Mouse (Mus musculus) neural tube, embryonic 15.5 days (tissue): Measurements from ENCODE around the gene Wfdc9. TPM values are rescaled to one million over a fixed set of nuclear protein-coding genes. Genes with fewer than 3 reads are reported as not detected.

ENCODE experiments used
- ATAC-seq: fragments of 200-750 bp; cut with Nextera tagmentation; 2 replicates; pipeline ENCODE4 v1.8.0; 2017; ENCODE audit warnings: mild to moderate bottlenecking, moderate TSS enrichment, moderate library complexity; ENCODE audit not compliant: low FRiP score
- H3K27ac ChIP-seq: fragments of 300-500 bp; sonication (generic); replicated peaks from 2 replicates; pipeline ENCODE4 v1.5.1; 2015; ENCODE audit warnings: mild to moderate bottlenecking, inconsistent platforms
- H3K27me3 ChIP-seq: fragments of 300-500 bp; sonication (generic); replicated peaks from 2 replicates; pipeline ENCODE4 v1.6.1; 2015; ENCODE audit warnings: inconsistent platforms
- H3K36me3 ChIP-seq: fragments of 300-500 bp; sonication (generic); 2 replicates; pipeline ENCODE4 v1.6.1; 2015; ENCODE audit warnings: inconsistent platforms
- H3K4me1 ChIP-seq: fragments of 300-500 bp; sonication (generic); 2 replicates; pipeline ENCODE4 v1.6.1; 2015; ENCODE audit warnings: inconsistent platforms
- H3K4me2 ChIP-seq: fragments of 300-500 bp; sonication (generic); 2 replicates; pipeline ENCODE4 v1.6.1; 2015; ENCODE audit warnings: inconsistent platforms, mild to moderate bottlenecking, moderate library complexity
- H3K4me3 ChIP-seq: fragments of 300-500 bp; sonication (generic); replicated peaks from 2 replicates; pipeline ENCODE4 v1.5.1; 2015; ENCODE audit warnings: mild to moderate bottlenecking, inconsistent platforms
- H3K9ac ChIP-seq: fragments of 300-500 bp; sonication (generic); replicated peaks from 2 replicates; pipeline ENCODE4 v1.6.1; 2015; ENCODE audit warnings: mild to moderate bottlenecking, inconsistent platforms
- H3K9me3 ChIP-seq: fragments of 300-500 bp; sonication (generic); replicated peaks from 2 replicates; pipeline ENCODE4 v1.6.1; 2016; ENCODE audit warnings: inconsistent platforms
- WGBS: fragments of 180-500 bp; shearing (Covaris S2); methylation state at CpG from one replicate; pipeline ENCODE4 v1.1.7; 2015; ENCODE audit warnings: mixed read lengths; 5-methylcytosine and 5-hydroxymethylcytosine counted together
- polyA plus RNA-seq: library from polyadenylated mRNA; unstranded; fragments of >200 nt; fragmentation: Nextera tagmentation; extraction: Ambion mirVana; gene quantifications from 2 replicates; pipeline ENCODE4 v1.2.1, GENCODE M21; 2015

The Wfdc9 gene
- polyA plus RNA-seq, 1 experiment from 2014 or later = not detected

DNA sequence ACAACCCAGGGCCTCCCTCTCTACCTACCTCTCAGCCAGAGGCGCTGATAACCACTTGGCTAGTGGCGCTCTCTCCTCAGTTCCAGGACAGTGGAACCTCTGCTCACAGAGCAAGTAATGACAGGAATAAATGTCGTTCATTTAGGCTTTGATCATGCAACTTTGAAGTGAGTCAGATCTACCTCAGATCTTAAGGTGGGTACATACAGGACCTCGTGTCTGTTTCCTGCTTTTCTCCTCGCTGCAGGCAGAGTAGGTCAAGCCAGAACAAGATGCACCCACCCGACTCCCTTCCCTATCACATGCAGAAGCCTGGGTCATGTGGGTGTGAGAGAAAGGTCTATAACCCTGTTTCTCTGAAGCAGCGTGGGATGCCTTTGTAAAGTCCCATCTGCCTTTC lies 17.6 kb upstream of the Wfdc9 start, which contains the start of gene Wfdc11:
Gene Wfdc11 (minus strand): TSS at position 101 of the 400 bp plus-strand sequence.
- Histone ChIP-seq H3K9me3 (no peaks in the 10 kb centered on the region), H3K4me3 (no peak within 1 kb of the TSS), H3K27me3 (no peaks in the 10 kb centered on the region), H3K4me2 (no peak within 1 kb of the TSS), H3K36me3 (no peaks in the 10 kb centered on the region), H3K27ac (no peak within 1 kb of the TSS), H3K4me1 (peaks cover 5% of the 10 kb centered on the region), H3K9ac (no peak within 1 kb of the TSS)
- 87% methylated on average over 7 of the region's 7 CpGs for WGBS
- no peak for ATAC-seq

DNA sequence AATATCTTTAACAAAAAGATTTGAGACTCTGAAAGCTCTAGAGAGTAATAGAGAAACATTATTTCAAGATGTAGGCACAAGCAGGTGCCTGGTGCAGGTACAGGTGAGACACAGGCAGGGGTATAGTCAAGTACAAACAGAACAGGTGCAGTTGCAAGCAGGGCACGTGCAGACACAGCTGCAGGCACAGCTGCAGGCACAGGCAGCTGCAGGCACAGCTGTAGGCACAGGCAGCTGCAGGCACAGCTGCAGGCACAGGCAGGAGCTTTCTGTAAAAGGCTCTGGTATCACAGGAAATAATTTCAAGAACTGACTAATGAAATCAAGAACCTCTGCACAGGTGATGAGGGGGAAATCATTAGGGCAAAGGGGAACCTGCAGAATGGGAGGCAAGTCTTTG lies 14.6 kb upstream of the Wfdc9 start:
- Histone ChIP-seq H3K4me1 (no peaks in the 10 kb centered on the region), H3K27me3 (no peaks in the 10 kb centered on the region), H3K4me2 (no peak overlapping the region), H3K4me3 (no peak overlapping the region), H3K9me3 (no peaks in the 10 kb centered on the region), H3K36me3 (no peaks in the 10 kb centered on the region), H3K9ac (no peak overlapping the region), H3K27ac (no peak overlapping the region)
- ATAC-seq = no peak
- WGBS = 14% methylated on average over 1 of the region's 1 CpGs

DNA sequence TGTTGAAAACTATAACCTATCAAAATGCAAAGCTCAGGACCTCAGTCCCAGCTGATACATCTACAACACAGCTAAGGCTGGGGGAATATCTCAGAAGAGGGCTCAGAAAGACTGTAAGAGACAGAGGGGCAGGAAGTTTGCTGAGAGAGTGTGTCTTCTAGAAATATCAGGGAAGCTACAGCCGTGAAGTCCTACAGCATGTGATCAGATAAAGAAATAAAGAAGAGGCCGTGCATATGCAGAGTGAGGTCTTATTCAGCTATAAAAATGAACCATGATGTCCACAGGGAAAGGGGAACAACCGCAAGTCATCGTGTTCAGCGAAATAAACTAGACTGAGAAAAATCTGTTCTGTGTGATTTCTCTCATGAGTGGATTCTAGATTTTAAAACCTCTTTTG lies 13.9 kb upstream of the Wfdc9 start:
- Histone ChIP-seq H3K27me3 (no peaks in the 10 kb centered on the region), H3K4me2 (no peak overlapping the region), H3K27ac (no peak overlapping the region), H3K4me1 (no peaks in the 10 kb centered on the region), H3K4me3 (no peak overlapping the region), H3K36me3 (no peaks in the 10 kb centered on the region), H3K9me3 (no peaks in the 10 kb centered on the region), H3K9ac (no peak overlapping the region)
- 81% methylated on average over 5 of the region's 5 CpGs for WGBS
- no peak for ATAC-seq

DNA sequence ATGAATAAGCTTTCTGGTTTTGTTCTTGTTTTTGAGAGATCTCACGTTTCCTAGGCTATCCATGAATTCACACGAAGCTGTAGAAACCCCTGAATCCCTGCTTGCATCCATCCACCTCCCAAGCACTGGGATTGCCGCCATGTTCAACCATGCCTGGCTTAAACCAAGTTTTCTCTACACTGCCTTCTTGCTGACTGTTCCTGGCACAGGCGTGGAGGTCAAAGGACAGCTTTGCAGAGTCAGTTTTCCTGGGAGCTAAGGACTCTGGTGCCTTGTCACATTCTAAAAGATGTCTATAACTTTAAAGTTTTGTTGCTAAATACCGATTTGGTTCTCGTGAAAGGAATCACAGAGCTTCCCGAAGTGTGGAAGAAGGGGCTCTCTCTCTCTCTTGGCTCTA lies 8.5 kb upstream of the Wfdc9 start:
- Histone ChIP-seq H3K4me3 (no peak overlapping the region), H3K27ac (no peak overlapping the region), H3K9me3 (no peaks in the 10 kb centered on the region), H3K27me3 (no peaks in the 10 kb centered on the region), H3K36me3 (no peaks in the 10 kb centered on the region), H3K9ac (no peak overlapping the region), H3K4me1 (no peaks in the 10 kb centered on the region), H3K4me2 (no peak overlapping the region)
- ATAC-seq = no peak
- WGBS = 88% methylated on average over 7 of the region's 7 CpGs

DNA sequence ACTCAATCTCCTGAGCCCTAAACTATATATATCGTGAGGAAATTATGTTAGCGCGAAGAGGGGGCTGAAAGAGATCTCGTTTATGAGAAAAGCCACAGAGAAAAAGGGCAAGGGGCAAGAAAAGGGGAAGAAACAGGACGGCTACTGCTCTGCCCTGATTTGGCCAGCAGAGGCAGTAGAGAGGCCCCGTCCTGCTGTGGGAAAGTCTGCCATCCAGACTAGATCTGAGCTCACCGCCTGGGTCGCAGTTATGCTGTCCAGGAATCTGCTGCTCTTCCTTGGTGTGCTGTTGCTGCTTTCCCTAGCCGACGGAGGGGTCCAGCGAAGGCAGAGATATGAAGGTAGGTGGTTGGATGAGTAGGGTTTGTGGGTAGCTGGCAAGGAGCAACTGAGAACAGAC lies 525 bp downstream of the Wfdc9 start, which contains the start of gene Wfdc10:
Gene Wfdc10 (plus strand): TSS at position 189 of the 400 bp plus-strand sequence.
- Histone ChIP-seq H3K9ac (no peak within 1 kb of the TSS), H3K27ac (no peak within 1 kb of the TSS), H3K4me1 (no peaks in the 10 kb centered on the region), H3K36me3 (no peaks in the 10 kb centered on the region), H3K27me3 (no peaks in the 10 kb centered on the region), H3K4me2 (no peak within 1 kb of the TSS), H3K4me3 (no peak within 1 kb of the TSS), H3K9me3 (no peaks in the 10 kb centered on the region)
- ATAC-seq = no peak
- whole genome bisulfite sequencing = 17% methylated on average over 11 of the region's 11 CpGs

DNA sequence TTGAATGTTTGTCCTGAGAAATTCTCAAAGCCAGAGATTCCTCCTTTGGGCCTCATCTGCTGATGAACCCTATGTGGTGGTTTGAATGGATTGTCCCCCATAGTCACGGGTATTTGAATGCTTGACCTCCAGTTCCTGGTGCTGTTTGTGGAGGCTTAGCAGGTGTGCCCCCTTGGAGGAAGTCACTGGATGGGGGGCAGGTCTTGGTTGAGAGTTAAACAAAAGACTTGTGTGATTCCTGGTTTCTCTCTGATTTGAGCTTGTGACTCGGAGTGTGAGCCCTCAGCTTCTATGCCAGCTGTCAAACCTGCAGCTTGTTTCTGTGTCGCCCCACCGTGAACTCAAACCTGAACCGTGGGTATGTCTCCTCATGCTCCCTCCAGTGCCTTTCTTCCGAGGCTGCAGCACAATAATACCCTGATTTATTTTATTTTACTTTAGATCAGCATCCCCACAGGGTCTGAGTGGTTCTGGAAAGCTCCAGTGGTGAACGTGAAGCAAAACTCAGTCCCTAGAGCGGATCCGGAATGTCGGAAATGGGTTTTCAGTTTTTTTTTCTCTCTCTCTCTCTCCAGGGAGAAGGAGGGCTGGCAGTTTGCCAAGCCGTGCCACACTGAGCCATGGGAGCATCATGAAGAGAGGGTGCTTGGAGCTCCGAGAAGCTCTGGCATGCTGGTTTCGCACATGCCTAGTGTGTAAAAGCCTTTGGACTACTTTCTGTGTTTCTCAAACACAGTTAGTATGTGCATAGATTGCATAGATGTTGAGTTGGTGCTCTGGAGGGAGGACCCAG lies 14.3 kb downstream of the Wfdc9 start:
- no peaks in the 10 kb centered on the region for H3K27me3 ChIP-seq
- H3K4me1 ChIP-seq = no peaks in the 10 kb centered on the region
- no peak for ATAC-seq
- no peak overlapping the region for H3K4me2 ChIP-seq
- H3K27ac ChIP-seq = no peak overlapping the region
- WGBS = 65% methylated on average over 13 of the region's 13 CpGs
- H3K9ac ChIP-seq = no peak overlapping the region
- no peaks in the 10 kb centered on the region for H3K36me3 ChIP-seq
- H3K4me3 ChIP-seq = no peak overlapping the region
- H3K9me3 ChIP-seq = no peaks in the 10 kb centered on the region

DNA sequence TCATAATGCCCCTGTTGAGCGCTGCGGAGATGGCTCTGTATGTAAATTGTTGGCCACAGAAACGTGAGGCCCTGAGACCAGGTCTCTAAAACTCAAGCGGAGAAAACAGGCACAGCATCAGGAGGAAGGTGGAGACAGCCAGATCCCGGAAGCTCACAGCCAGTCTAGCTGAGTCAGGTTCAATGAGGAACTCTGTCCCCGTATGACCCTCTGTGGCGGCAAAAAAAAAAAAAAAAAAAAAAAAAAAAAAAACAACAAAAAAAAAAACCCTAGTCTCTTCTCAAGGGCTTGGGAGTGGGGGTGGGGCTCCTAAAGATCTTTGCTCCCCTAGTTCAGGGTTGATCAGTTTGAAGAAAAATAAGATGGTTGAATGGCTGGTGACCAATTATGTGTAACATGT lies 15.3 kb downstream of the Wfdc9 start:
- H3K4me3 ChIP-seq = no peak overlapping the region
- 60% methylated on average over 7 of the region's 7 CpGs for WGBS
- no peak overlapping the region for H3K9ac ChIP-seq
- no peaks in the 10 kb centered on the region for H3K36me3 ChIP-seq
- no peak overlapping the region for H3K27ac ChIP-seq
- no peaks in the 10 kb centered on the region for H3K9me3 ChIP-seq
- no peaks in the 10 kb centered on the region for H3K4me1 ChIP-seq
- no peak for ATAC-seq
- no peak overlapping the region for H3K4me2 ChIP-seq
- no peaks in the 10 kb centered on the region for H3K27me3 ChIP-seq

DNA sequence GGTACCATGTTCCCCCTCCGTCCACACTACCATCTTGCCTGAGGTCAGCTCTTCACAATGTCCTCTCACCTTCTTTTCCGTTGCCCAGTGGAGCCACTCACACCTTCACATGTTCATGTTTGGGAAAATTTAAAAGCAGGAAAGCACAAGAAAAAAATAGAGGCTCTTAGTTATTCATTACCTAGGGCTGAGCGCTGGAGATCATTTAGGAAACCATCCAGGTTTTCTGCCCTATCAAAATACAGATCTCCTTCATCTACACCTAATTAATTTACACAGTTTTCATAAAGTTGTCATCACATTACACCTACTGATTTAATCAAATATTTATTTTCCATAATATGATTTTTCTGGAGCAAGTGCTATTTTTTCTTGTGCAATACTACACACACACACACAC lies 17.7 kb downstream of the Wfdc9 start, which contains the start of gene Wfdc16:
Gene Wfdc16 (minus strand): TSS at position 101 of the 400 bp plus-strand sequence.
- Histone ChIP-seq H3K4me3 (no peak within 1 kb of the TSS), H3K4me1 (no peaks in the 10 kb centered on the region), H3K27me3 (no peaks in the 10 kb centered on the region), H3K36me3 (no peaks in the 10 kb centered on the region), H3K9me3 (no peaks in the 10 kb centered on the region), H3K4me2 (no peak within 1 kb of the TSS), H3K9ac (no peak within 1 kb of the TSS), H3K27ac (no peak within 1 kb of the TSS)
- WGBS = 92% methylated on average over 3 of the region's 3 CpGs
- no peak for ATAC-seq

DNA sequence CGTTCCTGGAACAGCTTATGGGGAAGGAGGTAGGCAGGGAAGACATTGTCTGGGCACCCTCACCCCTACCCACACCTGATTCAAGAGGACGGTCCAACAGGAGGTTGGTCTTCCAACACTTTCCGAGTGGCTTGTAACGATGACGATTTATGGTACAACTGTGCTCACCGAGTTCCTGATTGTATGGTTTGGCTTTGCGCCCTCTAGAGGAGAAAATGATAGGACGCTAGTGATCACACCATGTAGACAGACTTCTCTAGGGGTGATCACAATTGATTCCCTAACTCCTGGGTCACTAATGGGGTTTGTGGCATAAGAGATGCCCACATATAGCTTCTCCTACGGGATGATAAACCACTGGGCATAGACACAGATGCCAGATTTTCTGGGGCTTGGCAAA lies 21.1 kb downstream of the Wfdc9 start:
- ATAC-seq = no peak

DNA sequence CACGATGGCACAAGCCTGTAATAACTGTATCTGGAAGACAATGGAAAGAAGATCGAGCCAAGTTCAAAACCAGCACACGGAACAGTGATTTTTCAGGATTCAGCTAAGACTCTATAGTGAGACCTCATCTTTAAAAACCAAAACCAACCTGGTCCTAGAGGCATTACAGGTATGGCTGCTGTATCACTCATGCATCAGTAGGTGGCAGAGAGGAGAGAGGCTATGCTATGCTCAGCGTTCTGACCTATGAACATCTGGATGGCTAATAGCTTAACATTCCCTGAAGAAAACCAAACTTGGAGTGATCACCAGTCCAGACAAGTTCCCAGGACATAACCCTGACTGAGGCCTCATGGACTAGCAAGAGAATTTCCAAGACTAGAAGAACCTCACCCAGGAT lies 34.6 kb downstream of the Wfdc9 start:
- Histone ChIP-seq H3K36me3 (no peaks in the 10 kb centered on the region), H3K4me3 (no peak overlapping the region), H3K4me2 (no peak overlapping the region), H3K4me1 (no peaks in the 10 kb centered on the region), H3K27me3 (no peaks in the 10 kb centered on the region), H3K9ac (no peak overlapping the region), H3K27ac (no peak overlapping the region), H3K9me3 (no peaks in the 10 kb centered on the region)
- no peak for ATAC-seq
- WGBS = 82% methylated on average over 4 of the region's 4 CpGs

More for the DNA sequence above, 21.1 kb downstream of the Wfdc9 start:
- Histone ChIP-seq H3K4me3 (no peak overlapping the region), H3K9ac (no peak overlapping the region), H3K4me2 (no peak overlapping the region), H3K4me1 (no peaks in the 10 kb centered on the region), H3K9me3 (no peaks in the 10 kb centered on the region), H3K36me3 (no peaks in the 10 kb centered on the region), H3K27me3 (no peaks in the 10 kb centered on the region), H3K27ac (no peak overlapping the region)
- WGBS = 74% methylated on average over 9 of the region's 9 CpGs

DNA sequence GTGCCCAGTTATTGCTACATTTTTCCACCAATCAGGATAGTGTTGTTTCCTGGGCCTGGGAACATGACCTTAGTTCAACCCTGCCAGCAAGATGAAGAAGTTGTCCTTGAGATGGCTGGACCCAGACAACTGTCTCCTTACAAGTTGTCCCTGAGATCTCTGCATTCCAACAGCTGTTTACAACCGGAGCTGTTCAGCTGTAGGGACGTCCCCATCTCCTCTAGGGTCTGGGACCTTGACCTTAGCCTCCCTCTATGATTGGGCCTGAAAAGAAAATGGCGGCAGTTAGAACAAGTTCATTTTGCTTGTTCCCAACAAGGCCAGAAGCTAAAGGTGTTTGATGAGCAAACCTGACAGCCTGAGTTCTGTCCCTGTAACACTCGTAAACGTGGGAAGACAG lies 37.3 kb downstream of the Wfdc9 start:
- ATAC-seq = no peak
- no peaks in the 10 kb centered on the region for H3K9me3 ChIP-seq
- H3K4me1 ChIP-seq = no peaks in the 10 kb centered on the region

DNA sequence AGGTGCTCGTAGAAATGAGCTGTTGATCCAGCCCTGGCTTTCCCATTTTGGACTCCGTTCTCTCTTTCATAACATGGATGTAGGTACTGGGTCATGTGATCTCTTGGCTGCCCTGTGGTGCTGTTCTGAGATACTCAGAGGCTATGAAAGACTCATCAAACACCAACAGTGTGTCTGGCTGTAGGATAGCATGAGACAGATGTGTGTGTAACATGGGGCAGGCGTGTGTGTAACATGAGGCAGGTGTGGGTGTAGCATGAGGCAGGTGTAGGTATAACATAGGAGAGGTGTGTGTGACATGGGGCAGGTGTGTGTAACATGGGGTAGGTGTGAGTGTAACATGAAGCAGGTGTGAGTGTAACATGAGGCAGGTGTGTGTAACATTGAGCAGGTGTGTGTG lies 41.0 kb downstream of the Wfdc9 start:
- no peaks in the 10 kb centered on the region for H3K27me3 ChIP-seq
- H3K4me1 ChIP-seq = no peaks in the 10 kb centered on the region
- no peak overlapping the region for H3K27ac ChIP-seq
- WGBS = 90% methylated on average over 3 of the region's 3 CpGs
- H3K4me3 ChIP-seq = no peak overlapping the region
- H3K9ac ChIP-seq = no peak overlapping the region
- no peak for ATAC-seq
- H3K4me2 ChIP-seq = no peak overlapping the region
- H3K9me3 ChIP-seq = no peaks in the 10 kb centered on the region
- H3K36me3 ChIP-seq = no peaks in the 10 kb centered on the region

More for the DNA sequence above, 37.3 kb downstream of the Wfdc9 start:
- H3K27ac ChIP-seq = no peak overlapping the region
- no peak overlapping the region for H3K4me2 ChIP-seq
- no peak overlapping the region for H3K4me3 ChIP-seq
- H3K36me3 ChIP-seq = no peaks in the 10 kb centered on the region
- 86% methylated on average over 5 of the region's 5 CpGs for WGBS
- H3K9ac ChIP-seq = no peak overlapping the region
- no peaks in the 10 kb centered on the region for H3K27me3 ChIP-seq
